Mouse (Mus musculus): ENCODE measurements around the gene Derl3. TPM values are rescaled to one million over a fixed set of nuclear protein-coding genes. Genes with fewer than 3 reads are reported as not detected.

Derl3 gene
- total and polyA plus RNA-seq, 2 experiments from 2014 or later, result 0.41 TPM; not detected in 1

- ATAC-seq (ENCODE audit: insufficient read depth, low read depth) (no peak), DNase-seq (ENCODE audit: low spot score) (no peak)
- Histone ChIP-seq H3K9ac (replicated peaks; ENCODE audit: low read depth, low read length) (no peak overlapping the region), H3K4me3 (ENCODE audit: low read depth, low read length) (no peak overlapping the region), H3K4me1 (ENCODE audit: control insufficient read depth, insufficient read depth) (no peaks in the 10 kb centered on the region), H3K36me3 (replicated peaks; ENCODE audit: control insufficient read depth, insufficient read depth, low read length) (no peaks in the 10 kb centered on the region), H3K27me3 (ENCODE audit: control insufficient read depth, insufficient read depth, low read length) (no peaks in the 10 kb centered on the region), H3K27ac (ENCODE audit: low read depth) (no peak overlapping the region), H3K4me2 (ENCODE audit: low read depth, low read length) (no peak overlapping the region), H3K9me3 (replicated peaks; ENCODE audit: control insufficient read depth, low read length) (no peaks in the 10 kb centered on the region; the same call in 1 of the 2 replicates)
- TF ChIP-seq EP300 (IDR thresholded peaks at IDR 0.05; ENCODE audit: low read depth), result no peak
- no peak for TF ChIP-seq CTCF (IDR thresholded peaks at IDR 0.05; ENCODE audit: low read depth)
- 9% methylated on average over 6 of the region's 6 CpGs for WGBS
These were observed 42.1 kb upstream of the Derl3 start for GRCm38 (mm10) chr10:75851076-75851475.

GRCm38 (mm10) chr10:75851681-75852080, 41.5 kb upstream of the Derl3 start:
- Histone ChIP-seq H3K27ac (ENCODE audit: low read depth) (no peak overlapping the region), H3K27me3 (ENCODE audit: control insufficient read depth, insufficient read depth, low read length) (no peaks in the 10 kb centered on the region), H3K4me3 (ENCODE audit: low read depth, low read length) (no peak overlapping the region), H3K36me3 (replicated peaks; ENCODE audit: control insufficient read depth, insufficient read depth, low read length) (no peaks in the 10 kb centered on the region), H3K4me1 (ENCODE audit: control insufficient read depth, insufficient read depth) (no peaks in the 10 kb centered on the region), H3K9ac (replicated peaks; ENCODE audit: low read depth, low read length) (no peak overlapping the region), H3K4me2 (ENCODE audit: low read depth, low read length) (no peak overlapping the region), H3K9me3 (replicated peaks; ENCODE audit: control insufficient read depth, low read length) (no peaks in the 10 kb centered on the region; the same call in 1 of the 2 replicates)
- TF ChIP-seq EP300 (IDR thresholded peaks at IDR 0.05; ENCODE audit: low read depth) (no peak), CTCF (IDR thresholded peaks at IDR 0.05; ENCODE audit: low read depth) (no peak)
- ATAC-seq (ENCODE audit: insufficient read depth, low read depth) (no peak), DNase-seq (ENCODE audit: low spot score) (no peak)
- 60% methylated on average over 3 of the region's 3 CpGs for WGBS

- no peak for DNase-seq (ENCODE audit: low spot score)
- TF ChIP-seq EP300 (IDR thresholded peaks at IDR 0.05; ENCODE audit: low read depth) (no peak), CTCF (IDR thresholded peaks at IDR 0.05; ENCODE audit: low read depth) (no peak)
- no peak for ATAC-seq (ENCODE audit: insufficient read depth, low read depth)
- WGBS, result 94% methylated on average over 12 of the region's 12 CpGs
- no peak overlapping the region for H3K4me2 ChIP-seq (ENCODE audit: low read depth, low read length)
- H3K36me3 ChIP-seq (replicated peaks; ENCODE audit: control insufficient read depth, insufficient read depth, low read length), result 0 out of 2 replicates have a peak, but pooled peaks cover 9% of the 10 kb centered on the region
- H3K4me3 ChIP-seq (ENCODE audit: low read depth, low read length), result no peak overlapping the region
- H3K27ac ChIP-seq (ENCODE audit: low read depth), result no peak overlapping the region
- H3K9me3 ChIP-seq (replicated peaks; ENCODE audit: control insufficient read depth, low read length), result no peaks in the 10 kb centered on the region; the same call in 1 of the 2 replicates
- H3K4me1 ChIP-seq (ENCODE audit: control insufficient read depth, insufficient read depth), result no peaks in the 10 kb centered on the region
- no peaks in the 10 kb centered on the region for H3K27me3 ChIP-seq (ENCODE audit: control insufficient read depth, insufficient read depth, low read length)
- H3K9ac ChIP-seq (replicated peaks; ENCODE audit: low read depth, low read length), result no peak overlapping the region
These were observed 40.6 kb upstream of the Derl3 start for GRCm38 (mm10) chr10:75852539-75853125.

GRCm38 (mm10) chr10:75853452-75853851, 39.8 kb upstream of the Derl3 start:
- ATAC-seq (ENCODE audit: insufficient read depth, low read depth), result peak; percentile 66
- H3K9me3 ChIP-seq (replicated peaks; ENCODE audit: control insufficient read depth, low read length), result no peaks in the 10 kb centered on the region; the same call in 1 of the 2 replicates
- no peak overlapping the region for H3K27ac ChIP-seq (ENCODE audit: low read depth)
- H3K4me1 ChIP-seq (ENCODE audit: control insufficient read depth, insufficient read depth), result peaks cover under 1% of the 10 kb centered on the region; the same call in 1 of the 2 replicates
- H3K36me3 ChIP-seq (replicated peaks; ENCODE audit: control insufficient read depth, insufficient read depth, low read length), result 0 out of 2 replicates have a peak, but pooled peaks cover 10% of the 10 kb centered on the region
- DNase-seq (ENCODE audit: low spot score), result peak; percentile 74
- WGBS, result 18% methylated on average over 10 of the region's 10 CpGs
- H3K4me3 ChIP-seq (ENCODE audit: low read depth, low read length), result no peak overlapping the region
- no peak overlapping the region for H3K4me2 ChIP-seq (ENCODE audit: low read depth, low read length)
- H3K9ac ChIP-seq (replicated peaks; ENCODE audit: low read depth, low read length), result no peak overlapping the region
- TF ChIP-seq CTCF (IDR thresholded peaks at IDR 0.05; ENCODE audit: low read depth), result peak; percentile 78
- TF ChIP-seq EP300 (IDR thresholded peaks at IDR 0.05; ENCODE audit: low read depth), result no peak
- no peaks in the 10 kb centered on the region for H3K27me3 ChIP-seq (ENCODE audit: control insufficient read depth, insufficient read depth, low read length)

- TF ChIP-seq EP300 (IDR thresholded peaks at IDR 0.05; ENCODE audit: low read depth) (no peak), CTCF (IDR thresholded peaks at IDR 0.05; ENCODE audit: low read depth) (no peak)
- 0 out of 2 replicates have a peak, but pooled peaks cover 10% of the 10 kb centered on the region for H3K36me3 ChIP-seq (replicated peaks; ENCODE audit: control insufficient read depth, insufficient read depth, low read length)
- no peaks in the 10 kb centered on the region; the same call in 1 of the 2 replicates for H3K9me3 ChIP-seq (replicated peaks; ENCODE audit: control insufficient read depth, low read length)
- no peak overlapping the region for H3K9ac ChIP-seq (replicated peaks; ENCODE audit: low read depth, low read length)
- H3K4me3 ChIP-seq (ENCODE audit: low read depth, low read length), result no peak overlapping the region
- 45% methylated on average over 5 of the region's 5 CpGs for WGBS
- H3K4me2 ChIP-seq (ENCODE audit: low read depth, low read length), result no peak overlapping the region
- no peak overlapping the region for H3K27ac ChIP-seq (ENCODE audit: low read depth)
- H3K27me3 ChIP-seq (ENCODE audit: control insufficient read depth, insufficient read depth, low read length), result no peaks in the 10 kb centered on the region
- H3K4me1 ChIP-seq (ENCODE audit: control insufficient read depth, insufficient read depth), result peaks cover 6% of the 10 kb centered on the region; the same call in 1 of the 2 replicates
- no peak for DNase-seq (ENCODE audit: low spot score)
- ATAC-seq (ENCODE audit: insufficient read depth, low read depth), result no peak
These were observed 39.1 kb upstream of the Derl3 start for GRCm38 (mm10) chr10:75854096-75854495.
